Mouse (Mus musculus) urinary bladder, postnatal 25 days (tissue): Measurements from ENCODE around the gene Aebp1.
A peak's percentile ranks its signal among the peaks of the same experiment; 100 is the strongest.

Experiments
- DNase-seq: peaks from one replicate; pipeline ENCODE4 v3.0.0; 2022; ENCODE audit warnings: low spot score

The Aebp1 gene

GRCm38 (mm10) chr11:5893807-5894206, 32.1 kb downstream of the Aebp1 start:
- DNase-seq, result no peak

- no peak for DNase-seq
Measured at GRCm38 (mm10) chr11:5897230-5897629, 35.5 kb downstream of the Aebp1 start.

- DNase-seq, result no peak
Measured at GRCm38 (mm10) chr11:5897839-5898238, 36.1 kb downstream of the Aebp1 start.

- no peak for DNase-seq
Measured at GRCm38 (mm10) chr11:5898531-5898930, 36.8 kb downstream of the Aebp1 start, which contains the start of gene Myl7. Myl7 (minus strand) TSS chr11:5898782.

- DNase-seq, result no peak
Measured at GRCm38 (mm10) chr11:5899286-5899685, 37.5 kb downstream of the Aebp1 start.

- DNase-seq, result no peak
Measured at GRCm38 (mm10) chr11:5901320-5901719, 39.6 kb downstream of the Aebp1 start.

- DNase-seq, result peak; percentile 28
Measured at GRCm38 (mm10) chr11:5901950-5902349, 40.2 kb downstream of the Aebp1 start.

GRCm38 (mm10) chr11:5902390-5902789, 40.6 kb downstream of the Aebp1 start:
- DNase-seq, result no peak

GRCm38 (mm10) chr11:5903844-5904243, 42.1 kb downstream of the Aebp1 start:
- no peak for DNase-seq

- DNase-seq, result no peak
Measured at GRCm38 (mm10) chr11:5904357-5904756, 42.6 kb downstream of the Aebp1 start.

GRCm38 (mm10) chr11:5904871-5905270, 43.1 kb downstream of the Aebp1 start:
- DNase-seq, result no peak

GRCm38 (mm10) chr11:5905778-5906518, 44.2 kb downstream of the Aebp1 start:
- no peak for DNase-seq

- DNase-seq, result no peak
Measured at GRCm38 (mm10) chr11:5907096-5907495, 45.3 kb downstream of the Aebp1 start.

- no peak for DNase-seq
Measured at GRCm38 (mm10) chr11:5908642-5909041, 46.9 kb downstream of the Aebp1 start.

GRCm38 (mm10) chr11:5912635-5913034, 50.9 kb downstream of the Aebp1 start:
- DNase-seq, result peak; percentile 51

GRCm38 (mm10) chr11:5913256-5913655, 51.5 kb downstream of the Aebp1 start:
- no peak for DNase-seq

- DNase-seq, result no peak
Measured at GRCm38 (mm10) chr11:5913936-5914335, 52.2 kb downstream of the Aebp1 start.

- DNase-seq, result no peak
Measured at GRCm38 (mm10) chr11:5914940-5915339, 53.2 kb downstream of the Aebp1 start.

- DNase-seq, result no peak
Measured at GRCm38 (mm10) chr11:5915429-5916177, 53.9 kb downstream of the Aebp1 start.

- no peak for DNase-seq
Measured at GRCm38 (mm10) chr11:5916178-5916548, 54.4 kb downstream of the Aebp1 start.

GRCm38 (mm10) chr11:5918111-5918510, 56.4 kb downstream of the Aebp1 start:
- no peak for DNase-seq

GRCm38 (mm10) chr11:5919606-5920005, 57.9 kb downstream of the Aebp1 start:
- no peak for DNase-seq

- no peak for DNase-seq
Measured at GRCm38 (mm10) chr11:5920323-5920960, 58.7 kb downstream of the Aebp1 start.
